Mouse (Mus musculus) small intestine, adult 2 months (tissue): Measurements from ENCODE around the gene Gpr88.

Source experiments
- CTCF ChIP-seq: fragments of 200-500 bp; IDR thresholded peaks from 2 replicates; pipeline ENCODE4 v1.5.1; 2012; ENCODE audit warnings: low read depth, mild to moderate bottlenecking, control low read depth, inconsistent platforms, low read length, moderate library complexity, mixed read lengths; ENCODE audit not compliant: insufficient replicate concordance, insufficient read length; ENCODE audit errors: extremely low read depth
- POLR2A ChIP-seq: fragments of 200-500 bp; IDR thresholded peaks from 2 replicates; pipeline ENCODE4 v1.6.1; 2012; ENCODE audit warnings: low read depth, mild to moderate bottlenecking, control low read depth, inconsistent platforms, low read length, moderate library complexity

GRCm38 (mm10) chr3:116253077-116253531 is at the start of gene Gpr88:
- TF ChIP-seq POLR2A (no peak), CTCF (no peak)
